34 mouse cellular contexts compared by ENCODE assay signal in the genomic region with DNA sequence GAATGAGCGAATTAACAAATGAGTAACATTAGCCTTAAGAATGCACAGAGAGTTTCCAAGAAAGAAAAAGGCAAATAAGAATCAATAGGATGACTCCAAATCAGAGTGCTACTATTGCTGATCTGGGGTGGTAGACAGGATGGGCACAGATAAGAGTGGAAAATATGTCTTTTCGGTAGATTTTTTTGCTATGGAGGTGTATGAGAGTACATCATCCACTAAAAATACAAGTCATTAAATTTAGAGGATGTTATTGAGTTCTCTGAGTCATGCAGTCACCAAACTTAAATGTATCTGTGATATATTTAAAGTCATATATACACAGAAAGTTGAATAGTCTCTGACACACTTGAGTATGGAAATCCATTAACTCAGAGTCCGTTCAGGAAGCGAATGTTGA.
"Had no signal": no experiment of that assay in that cellular context is flagged by ENCODE, and none has a peak within 500 bp of the region (broad histone marks: within the 10 kb centered on the region; RNA-seq: fewer than 3 reads in every experiment).

No protein-coding gene starts in this region.

- H3K4me3 ChIP-seq: heart, embryonic 12.5 days; heart, embryonic 13.5 days; heart, embryonic 15.5 days; hindbrain, embryonic 10.5 days; hindbrain, embryonic 12.5 days; hindbrain, embryonic 13.5 days; hindbrain, embryonic 15.5 days; intestine, embryonic 15.5 days; kidney, embryonic 15.5 days; layer of hippocampus, adult 2 months; left cerebral cortex, adult 2 months had no signal

- H3K27ac ChIP-seq: heart, embryonic 13.5 days; heart, embryonic 15.5 days; hindbrain, embryonic 10.5 days; hindbrain, embryonic 12.5 days; hindbrain, embryonic 13.5 days; hindbrain, embryonic 15.5 days; hindbrain, postnatal 0 days; intestine, embryonic 15.5 days; kidney, embryonic 15.5 days; kidney, postnatal 0 days; layer of hippocampus, adult 2 months had no signal

- H3K27me3 ChIP-seq: heart, embryonic 12.5 days; heart, embryonic 13.5 days; heart, embryonic 15.5 days; hindbrain, embryonic 12.5 days; hindbrain, embryonic 13.5 days; hindbrain, embryonic 15.5 days; intestine, embryonic 15.5 days; kidney, embryonic 15.5 days had no signal

- H3K9me3 ChIP-seq: heart, embryonic 12.5 days; heart, embryonic 13.5 days; heart, embryonic 15.5 days; hindbrain, embryonic 10.5 days; hindbrain, embryonic 12.5 days; hindbrain, embryonic 13.5 days; hindbrain, embryonic 15.5 days; intestine, embryonic 15.5 days; kidney, embryonic 15.5 days had no signal

- H3K4me2 ChIP-seq: heart, embryonic 11.5 days; heart, embryonic 12.5 days; heart, embryonic 13.5 days; heart, embryonic 15.5 days; hindbrain, embryonic 12.5 days; hindbrain, embryonic 13.5 days; hindbrain, embryonic 15.5 days; intestine, embryonic 15.5 days; kidney, embryonic 15.5 days had no signal

- H3K9ac ChIP-seq: heart, embryonic 12.5 days; heart, embryonic 13.5 days; heart, embryonic 15.5 days; hindbrain, embryonic 12.5 days; hindbrain, embryonic 13.5 days; hindbrain, embryonic 15.5 days; intestine, embryonic 15.5 days; kidney, embryonic 15.5 days had no signal

- ATAC-seq: hindbrain, embryonic 16.5 days; hindbrain, postnatal 0 days; inflammation-experienced regulatory T-cells, adult 6 months; intestine, embryonic 15.5 days; intestine, embryonic 16.5 days; intestine, postnatal 0 days had no signal

- H3K4me1 ChIP-seq: heart, embryonic 12.5 days; heart, embryonic 13.5 days; heart, embryonic 15.5 days; hindbrain, embryonic 10.5 days; hindbrain, embryonic 12.5 days; hindbrain, embryonic 13.5 days; hindbrain, embryonic 15.5 days; intestine, embryonic 15.5 days; kidney, embryonic 15.5 days had no signal

- H3K36me3 ChIP-seq: heart, embryonic 12.5 days; heart, embryonic 13.5 days; heart, embryonic 15.5 days; hindbrain, embryonic 10.5 days; hindbrain, embryonic 12.5 days; hindbrain, embryonic 13.5 days; hindbrain, embryonic 15.5 days; intestine, embryonic 15.5 days; kidney, embryonic 15.5 days had no signal

- DNase-seq: heart, postnatal 10 days; heart, postnatal 14 days; heart, postnatal 36 days; heart, postnatal 4 days; kidney, adult 11 months; kidney, adult 18-20 months; kidney, adult 2 months; kidney, adult 8-10 months; kidney, adult 9 months; kidney, postnatal 10 days; kidney, postnatal 14 days; kidney, postnatal 25 days; kidney, postnatal 36 days; kidney, postnatal 4 days; layer of hippocampus, adult 9-11 months; layer of hippocampus, postnatal 36 days had no signal
